Mouse (Mus musculus) heart, embryonic 16.5 days (tissue): ENCODE measurements around the gene Syt2. TPM values are rescaled to one million over a fixed set of nuclear protein-coding genes. Genes with fewer than 3 reads are reported as not detected.

Experiments used
- microRNA-seq: library from miRNA; unstranded; fragments of <30 nt; microRNA quantifications from one replicate; pipeline ENCODE4, GENCODE M21; 2017
- polyA plus RNA-seq: library from polyadenylated mRNA; unstranded; fragments of >200 nt; fragmentation: Nextera tagmentation; extraction: Ambion mirVana; gene quantifications from 2 replicates; pipeline ENCODE4 v1.2.1, GENCODE M21; 2015

The Syt2 gene
- polyA plus RNA-seq, 1 experiment from 2014 or later: 0.17 TPM

Small RNA genes within 50 kb of the gene (microRNA-seq; reads per million reads assigned to microRNA genes)
- not detected for gene Gm22232

Other genes with a start within 250 kb of the Syt2 start
- 42.2 and 49.0 TPM in 2 replicates for gene Cyb5r1, start 241.1 kb upstream of the Syt2 start, polyA plus RNA-seq
- gene Adipor1, start 231.3 kb upstream of the Syt2 start, polyA plus RNA-seq: 138 and 148 TPM in 2 replicates
- 20.6 and 21.1 TPM in 2 replicates for gene Klhl12, start 191.1 kb upstream of the Syt2 start, polyA plus RNA-seq
- 29.6 and 29.9 TPM in 2 replicates for gene Rabif, start 152.0 kb upstream of the Syt2 start, polyA plus RNA-seq
- not detected in 2 replicates for gene Mgat4e, start 97.0 kb upstream of the Syt2 start, polyA plus RNA-seq
- gene Kdm5b, start 86.5 kb upstream of the Syt2 start, polyA plus RNA-seq: 24.4 and 28.0 TPM in 2 replicates